Mouse (Mus musculus): ENCODE data around the gene Rtbdn. TPM values are rescaled to one million over a fixed set of nuclear protein-coding genes. Genes with fewer than 3 reads are reported as not detected.
A peak's percentile ranks its signal among the peaks of the same experiment; 100 is the strongest.

Rtbdn gene
- total RNA-seq, 1 experiment = 0.13 TPM

- H3K4me3 ChIP-seq (ENCODE audit: insufficient read depth in 1 of 2, low read depth in 1 of 2, low read length in 2 of 2, poor library complexity in 1 of 2, severe bottlenecking in 1 of 2) = peak overlapping the region; percentile 83 to 86
- H3K36me3 ChIP-seq (ENCODE audit: control insufficient read depth, insufficient read depth, low read length, poor library complexity, severe bottlenecking) = no peaks in the 10 kb centered on the region
- H3K4me1 ChIP-seq (ENCODE audit: control insufficient read depth in 2 of 2, insufficient read depth in 2 of 2, low read length in 2 of 2, poor library complexity in 1 of 2) = peaks cover 0 to 4% of the 10 kb centered on the region in 2 experiments; a peak in 1 of 4 replicates
- H3K27ac ChIP-seq (ENCODE audit: insufficient read depth, low read depth, low read length, poor library complexity, severe bottlenecking) = no peak overlapping the region
- peak overlapping the region; percentile 71; the same call in 1 of the 2 replicates for H3K9ac ChIP-seq (ENCODE audit: insufficient read depth, low read depth, low read length, poor library complexity, severe bottlenecking)
- TF ChIP-seq MAFK (IDR thresholded peaks at IDR 0.05; ENCODE audit: insufficient read depth, low read depth, low read length) (no peak), ZC3H11A (IDR thresholded peaks at IDR 0.05; ENCODE audit: borderline replicate concordance, low read depth, low read length) (no peak), ZNF384 (IDR thresholded peaks at IDR 0.05; ENCODE audit: low read depth, low read length) (no peak), CHD2 (IDR thresholded peaks at IDR 0.05; ENCODE audit: low read depth, low read length) (no peak), HCFC1 (IDR thresholded peaks at IDR 0.05; ENCODE audit: borderline replicate concordance, insufficient read depth, low read length) (no peak)
- DNase-seq (ENCODE audit: low read depth, low spot score) = no peak
- in situ Hi-C loops (cut with MboI; ENCODE audit: low sequenced_read_pairs in 2 of 2, unreplicated experiment in 2 of 2) = no loop called here
- no peaks in the 10 kb centered on the region for H3K9me3 ChIP-seq (ENCODE audit: control insufficient read depth, insufficient read depth, low read depth, low read length)
These were observed 10.5 kb upstream of the Rtbdn start for GRCm38 (mm10) chr8:84936041-84936961.

GRCm38 (mm10) chr8:84936962-84937546, 9.7 kb upstream of the Rtbdn start, which contains the start of gene Mast1:
Gene Mast1 (minus strand): TSS chr8:84937359.
- in situ Hi-C loops (cut with MboI; ENCODE audit: low sequenced_read_pairs in 2 of 2, unreplicated experiment in 2 of 2) = no loop called here
- no peak for TF ChIP-seq MAFK (IDR thresholded peaks at IDR 0.05; ENCODE audit: insufficient read depth, low read depth, low read length)
- 0 out of 2 replicates have a peak, but pooled peaks have one; percentile 35 for TF ChIP-seq HCFC1 (IDR thresholded peaks at IDR 0.05; ENCODE audit: borderline replicate concordance, insufficient read depth, low read length)
- no peak for TF ChIP-seq CHD2 (IDR thresholded peaks at IDR 0.05; ENCODE audit: low read depth, low read length)
- Histone ChIP-seq H3K4me3 (ENCODE audit: insufficient read depth in 1 of 2, low read depth in 1 of 2, low read length in 2 of 2, poor library complexity in 1 of 2, severe bottlenecking in 1 of 2) (peak within 1 kb of the TSS; percentile 83 to 86), H3K9ac (ENCODE audit: insufficient read depth, low read depth, low read length, poor library complexity, severe bottlenecking) (peak within 1 kb of the TSS; percentile 71), H3K27ac (ENCODE audit: insufficient read depth, low read depth, low read length, poor library complexity, severe bottlenecking) (no peak within 1 kb of the TSS), H3K36me3 (ENCODE audit: control insufficient read depth, insufficient read depth, low read length, poor library complexity, severe bottlenecking) (no peaks in the 10 kb centered on the region), H3K9me3 (ENCODE audit: control insufficient read depth, insufficient read depth, low read depth, low read length) (no peaks in the 10 kb centered on the region), H3K4me1 (ENCODE audit: control insufficient read depth in 2 of 2, insufficient read depth in 2 of 2, low read length in 2 of 2, poor library complexity in 1 of 2) (peaks cover 0 to 4% of the 10 kb centered on the region in 2 experiments; a peak in 1 of 4 replicates)
- no peak for DNase-seq (ENCODE audit: low read depth, low spot score)

DNA sequence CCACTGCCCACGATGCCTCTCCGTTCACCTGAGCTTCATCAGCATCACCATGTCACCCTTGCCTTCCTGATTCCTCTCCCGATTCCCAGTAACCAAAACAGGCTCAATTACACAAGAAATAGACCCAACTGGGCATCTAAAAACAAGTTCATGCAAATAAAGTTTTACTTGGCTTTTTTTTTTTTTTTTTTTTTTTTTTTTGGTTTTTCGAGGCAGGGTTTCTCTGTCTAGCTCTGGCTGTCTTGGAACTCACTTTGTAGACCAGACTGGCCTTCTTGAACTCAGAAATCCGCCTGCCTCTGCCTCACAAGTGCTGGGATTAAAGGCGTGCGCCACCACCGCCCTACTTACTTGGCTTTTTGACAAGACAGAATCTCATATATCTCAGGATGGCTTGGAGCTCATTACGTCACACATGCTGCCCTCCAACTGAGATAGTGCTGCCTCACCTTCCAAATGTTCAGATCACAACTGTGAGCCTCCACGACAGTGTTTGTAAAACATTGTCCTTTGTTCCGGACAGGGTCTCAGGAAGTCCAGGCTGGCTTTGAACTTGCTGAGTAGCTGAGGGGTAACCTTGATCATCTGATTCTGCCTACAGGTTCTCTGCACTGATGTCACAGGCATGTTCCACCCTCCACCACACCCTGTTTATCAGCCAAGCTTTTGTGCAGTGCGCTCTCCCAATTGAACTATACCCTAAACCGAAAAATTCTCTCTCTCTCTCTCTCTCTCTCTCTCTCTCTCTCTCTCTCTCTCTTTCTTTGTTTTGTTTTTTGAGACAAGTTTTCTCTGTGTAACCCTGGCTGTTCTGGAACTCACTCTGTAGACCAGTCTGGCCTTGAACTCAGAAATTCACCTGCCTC, 8.9 kb upstream of the Rtbdn start:
- in situ Hi-C loops (cut with MboI; ENCODE audit: low sequenced_read_pairs in 2 of 2, unreplicated experiment in 2 of 2) = no loop called here
- no peak for DNase-seq (ENCODE audit: low read depth, low spot score)
- Histone ChIP-seq H3K9me3 (ENCODE audit: control insufficient read depth, insufficient read depth, low read depth, low read length) (no peaks in the 10 kb centered on the region), H3K9ac (ENCODE audit: insufficient read depth, low read depth, low read length, poor library complexity, severe bottlenecking) (no peak overlapping the region), H3K4me1 (ENCODE audit: control insufficient read depth in 2 of 2, insufficient read depth in 2 of 2, low read length in 2 of 2, poor library complexity in 1 of 2) (peaks cover 0 to 4% of the 10 kb centered on the region in 2 experiments; a peak in 1 of 4 replicates), H3K36me3 (ENCODE audit: control insufficient read depth, insufficient read depth, low read length, poor library complexity, severe bottlenecking) (no peaks in the 10 kb centered on the region), H3K27ac (ENCODE audit: insufficient read depth, low read depth, low read length, poor library complexity, severe bottlenecking) (no peak overlapping the region), H3K4me3 (ENCODE audit: insufficient read depth in 1 of 2, low read depth in 1 of 2, low read length in 2 of 2, poor library complexity in 1 of 2, severe bottlenecking in 1 of 2) (peak overlapping the region in 1 of 2 experiments; percentile 83; a peak in 2 of 4 replicates)
- no peak for TF ChIP-seq HCFC1 (IDR thresholded peaks at IDR 0.05; ENCODE audit: borderline replicate concordance, insufficient read depth, low read length)
- TF ChIP-seq CHD2 (IDR thresholded peaks at IDR 0.05; ENCODE audit: low read depth, low read length) = no peak
- TF ChIP-seq ZC3H11A (IDR thresholded peaks at IDR 0.05; ENCODE audit: borderline replicate concordance, low read depth, low read length) = no peak
- TF ChIP-seq ZNF384 (IDR thresholded peaks at IDR 0.05; ENCODE audit: low read depth, low read length) = no peak
- TF ChIP-seq MAFK (IDR thresholded peaks at IDR 0.05; ENCODE audit: insufficient read depth, low read depth, low read length) = no peak

DNA sequence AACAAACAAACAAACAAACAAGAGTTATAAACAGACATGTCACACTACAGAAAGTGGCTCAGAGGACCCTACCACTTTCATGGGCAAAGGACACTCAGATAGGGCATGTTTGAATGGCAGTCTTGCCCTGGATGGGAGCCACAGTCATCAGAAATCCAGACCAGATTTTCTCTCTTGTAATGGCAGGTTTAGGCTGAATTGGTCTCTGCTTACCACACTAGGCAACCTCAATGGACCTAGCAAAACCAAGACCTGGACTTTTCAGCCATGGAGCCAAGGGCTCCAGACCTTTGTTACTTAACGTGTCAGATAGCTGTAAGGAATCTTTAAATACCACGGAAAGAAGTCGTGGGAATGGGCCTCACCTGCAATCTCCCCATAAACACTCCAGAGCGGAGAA, 3.1 kb upstream of the Rtbdn start:
- TF ChIP-seq CHD2 (IDR thresholded peaks at IDR 0.05; ENCODE audit: low read depth, low read length) = no peak
- no peak for TF ChIP-seq HCFC1 (IDR thresholded peaks at IDR 0.05; ENCODE audit: borderline replicate concordance, insufficient read depth, low read length)
- TF ChIP-seq ZC3H11A (IDR thresholded peaks at IDR 0.05; ENCODE audit: borderline replicate concordance, low read depth, low read length) = no peak
- TF ChIP-seq MAFK (IDR thresholded peaks at IDR 0.05; ENCODE audit: insufficient read depth, low read depth, low read length) = no peak
- TF ChIP-seq ZNF384 (IDR thresholded peaks at IDR 0.05; ENCODE audit: low read depth, low read length) = no peak
- Histone ChIP-seq H3K27ac (ENCODE audit: insufficient read depth, low read depth, low read length, poor library complexity, severe bottlenecking) (no peak overlapping the region), H3K9ac (ENCODE audit: insufficient read depth, low read depth, low read length, poor library complexity, severe bottlenecking) (no peak overlapping the region), H3K9me3 (ENCODE audit: control insufficient read depth, insufficient read depth, low read depth, low read length) (no peaks in the 10 kb centered on the region), H3K4me1 (ENCODE audit: control insufficient read depth in 2 of 2, insufficient read depth in 2 of 2, low read length in 2 of 2, poor library complexity in 1 of 2) (peaks cover 2 to 5% of the 10 kb centered on the region in 2 experiments; a peak in 1 of 4 replicates), H3K36me3 (ENCODE audit: control insufficient read depth, insufficient read depth, low read length, poor library complexity, severe bottlenecking) (no peaks in the 10 kb centered on the region), H3K4me3 (ENCODE audit: insufficient read depth in 1 of 2, low read depth in 1 of 2, low read length in 2 of 2, poor library complexity in 1 of 2, severe bottlenecking in 1 of 2) (no peak overlapping the region)
- in situ Hi-C loops (cut with MboI; ENCODE audit: low sequenced_read_pairs in 2 of 2, unreplicated experiment in 2 of 2) = no loop called here
- DNase-seq (ENCODE audit: low read depth, low spot score) = no peak

All from ES-E14 (cell line).